Mouse (Mus musculus) liver, embryonic 14.5 days (tissue): Measurements from ENCODE around the gene Gm16503.
"Not testable (repeated sequence)": the region's sequence is repeated elsewhere in the genome, so short reads cannot be mapped to it uniquely, and the experiment has no call there.

Experiments
- CTCF ChIP-seq: IDR thresholded peaks from 2 replicates; pipeline ENCODE4 v1.5.1; 2016; ENCODE audit warnings: antibody characterized with exemption, low read depth, control low read depth
- EP300 ChIP-seq: IDR thresholded peaks from 2 replicates; pipeline ENCODE4 v1.6.1; 2016; ENCODE audit warnings: antibody characterized with exemption, low read depth

DNA sequence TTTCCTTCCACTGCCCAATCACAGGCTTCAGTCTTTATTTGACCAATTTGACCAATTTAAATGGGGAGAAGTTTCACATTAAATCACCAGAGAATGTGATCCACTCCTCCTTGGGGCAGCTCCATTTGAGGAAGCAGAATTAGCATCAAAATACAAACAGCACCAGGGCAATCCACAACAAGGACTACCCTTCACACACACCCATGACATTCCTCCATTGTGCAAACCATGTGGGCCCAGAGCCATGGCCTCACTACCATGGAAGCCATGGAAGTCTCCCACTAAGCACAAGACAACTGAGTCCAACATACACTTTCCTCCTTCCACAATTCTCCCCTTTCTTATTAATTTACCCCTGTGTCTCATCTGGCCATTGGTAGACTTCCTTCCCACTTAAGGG is 4.1 kb upstream of the Gm16503 start:
- not testable (repeated sequence) for TF ChIP-seq CTCF, EP300
